Mouse (Mus musculus) adrenal gland, adult 8-10 months (tissue): ENCODE measurements at regions not wholly inside any gene's neighbourhood (a gene's known extent, or its start where the extent isn't known, plus 50 kb on each side); places are given as distances from the start of the nearest gene placed in this dataset.

Experiments
- DNase-seq: peaks from one replicate; pipeline ENCODE4 v3.0.0; 2022

GRCm38 (mm10) chr2:96234613-96235012 is 83.4 kb upstream of the Lrrc4c start:
- no peak for DNase-seq

- no peak for DNase-seq
These were observed 78.7 kb upstream of the Lrrc4c start for GRCm38 (mm10) chr2:96239246-96239645.

GRCm38 (mm10) chr2:96240543-96241090 is 77.4 kb upstream of the Lrrc4c start:
- DNase-seq: no peak

GRCm38 (mm10) chr2:96253661-96254060 is 64.3 kb upstream of the Lrrc4c start:
- peak; percentile 5 for DNase-seq

- no peak for DNase-seq
These were observed 61.5 kb upstream of the Lrrc4c start for GRCm38 (mm10) chr2:96256491-96256890.
